Mouse (Mus musculus) retina, embryonic 14.5 days (tissue): ENCODE measurements around the gene Dpy19l3.

ENCODE experiments used
- DNase-seq: peaks from one replicate; pipeline ENCODE4 v3.0.0-alpha.2; 2015; ENCODE audit warnings: low spot score

The Dpy19l3 gene

GRCm38 (mm10) chr7:35750873-35751272, 3.4 kb downstream of the Dpy19l3 start:
- no peak for DNase-seq

GRCm38 (mm10) chr7:35747397-35747964, 6.8 kb downstream of the Dpy19l3 start:
- DNase-seq = no peak

DNA sequence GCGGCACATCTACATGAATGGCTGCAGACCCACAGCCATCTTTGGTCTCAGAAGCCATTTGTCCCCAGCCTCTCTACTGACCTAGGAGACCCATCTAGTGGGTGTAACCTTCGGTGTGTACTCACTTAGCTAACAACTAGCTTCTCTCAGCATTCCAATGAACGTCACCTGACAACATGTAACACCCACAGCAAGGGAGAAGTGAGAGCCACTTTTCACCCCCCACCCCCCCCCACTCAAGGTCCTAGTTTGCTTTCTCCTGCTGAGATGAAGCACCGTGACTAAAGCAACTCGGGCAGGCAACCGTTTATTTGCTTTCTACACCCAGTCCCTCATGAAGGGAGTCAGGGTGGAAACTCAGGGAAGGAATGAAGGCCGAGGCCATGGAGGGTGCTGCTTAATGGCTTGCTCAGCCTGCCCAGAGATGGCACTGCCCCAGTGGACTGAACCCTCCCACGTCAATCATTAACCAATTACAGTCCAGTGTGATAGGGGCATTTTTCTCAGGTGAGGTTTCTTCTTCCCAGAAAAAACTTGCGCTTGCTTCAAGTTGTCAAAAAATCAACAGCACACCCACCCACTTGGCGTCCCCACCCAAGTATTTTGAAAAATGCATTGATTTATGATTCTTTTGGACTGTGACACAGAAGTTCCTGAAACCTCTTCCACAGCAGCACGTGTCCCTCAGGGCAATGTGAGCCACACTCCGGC, 7.4 kb downstream of the Dpy19l3 start:
- DNase-seq = no peak

GRCm38 (mm10) chr7:35745281-35745702, 9.0 kb downstream of the Dpy19l3 start:
- no peak for DNase-seq

- no peak for DNase-seq
Observed at GRCm38 (mm10) chr7:35744771-35745170, 9.5 kb downstream of the Dpy19l3 start.

- DNase-seq = no peak
Observed at GRCm38 (mm10) chr7:35742310-35742709, 11.9 kb downstream of the Dpy19l3 start.

GRCm38 (mm10) chr7:35741858-35742257, 12.4 kb downstream of the Dpy19l3 start:
- DNase-seq = no peak

DNA sequence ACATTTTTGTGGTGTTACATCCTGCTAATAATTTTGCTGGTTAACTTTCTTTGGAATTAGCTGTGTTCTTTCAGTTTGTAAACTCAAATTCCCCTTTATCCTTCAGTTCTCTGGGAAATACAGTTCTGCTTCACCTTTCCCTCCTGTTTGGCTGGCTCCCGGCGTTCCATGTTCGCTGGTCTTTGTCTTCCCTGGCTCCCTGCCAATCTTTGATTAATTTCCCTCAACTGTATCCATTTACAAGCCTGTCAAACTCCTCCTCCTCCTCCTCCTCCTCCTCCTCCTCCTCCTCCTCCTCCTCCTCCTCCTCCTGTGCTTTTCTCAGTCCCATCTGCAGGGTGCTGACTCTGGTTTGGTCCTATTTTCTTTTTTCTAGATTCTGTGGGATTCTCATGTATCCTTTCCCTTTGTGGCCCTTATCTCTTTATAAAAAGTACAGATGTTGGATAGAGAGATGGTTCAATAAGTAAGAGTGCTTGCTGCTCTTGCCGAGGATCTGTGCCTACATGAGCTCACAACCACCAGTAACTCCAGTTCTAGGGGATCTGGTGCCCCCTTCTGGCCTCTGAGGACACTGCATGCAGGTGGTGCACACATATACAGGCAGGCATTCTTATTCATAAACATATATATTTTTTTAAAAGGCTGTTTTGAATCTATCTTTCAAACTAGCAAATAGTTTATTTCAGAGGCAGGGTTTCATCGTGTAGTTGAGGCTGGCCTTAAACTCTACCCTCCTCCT, 13.6 kb downstream of the Dpy19l3 start:
- peak; percentile 63 for DNase-seq

DNA sequence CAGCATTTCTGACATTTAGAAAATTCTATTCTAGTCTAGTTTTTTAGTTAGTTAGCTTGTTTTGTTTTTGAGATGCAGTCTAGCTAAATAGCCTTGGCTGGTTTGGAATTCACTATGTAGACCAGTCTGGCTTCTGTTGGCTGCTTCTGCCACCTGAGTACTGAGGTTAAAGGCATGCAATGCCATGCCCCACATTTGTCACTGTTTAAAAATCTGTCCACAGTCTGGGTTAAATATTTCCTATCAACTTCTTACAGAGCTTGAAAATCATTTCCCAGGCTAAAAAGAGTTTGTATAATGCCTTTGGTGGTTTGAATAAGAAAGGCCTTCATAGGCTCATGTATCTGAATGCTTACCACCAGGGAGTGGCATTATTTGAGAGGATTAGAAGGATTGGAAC, 15.4 kb downstream of the Dpy19l3 start:
- DNase-seq = no peak

GRCm38 (mm10) chr7:35733313-35734050, 20.8 kb downstream of the Dpy19l3 start:
- DNase-seq = no peak

GRCm38 (mm10) chr7:35732585-35733059, 21.6 kb downstream of the Dpy19l3 start:
- DNase-seq = peak; percentile 9

DNA sequence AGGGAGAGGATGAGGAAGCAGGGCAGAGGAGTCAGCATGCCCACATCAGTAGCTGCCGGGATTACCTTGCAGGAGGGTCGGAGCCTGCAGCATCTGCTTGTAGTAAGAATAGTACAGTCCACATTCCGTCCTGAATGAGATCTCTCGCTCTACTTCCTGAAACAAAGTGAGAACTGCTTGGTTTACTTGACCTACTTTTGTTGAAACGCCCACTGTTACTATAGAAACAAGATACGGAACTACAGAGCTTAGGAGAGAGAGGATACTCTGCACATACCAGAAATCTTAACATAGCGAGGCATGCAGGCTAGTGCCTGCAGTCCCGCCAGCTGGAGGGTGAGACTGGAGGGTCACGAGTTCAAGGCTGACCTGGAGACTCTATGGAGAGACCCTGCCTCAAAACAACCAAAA, 24.6 kb downstream of the Dpy19l3 start:
- DNase-seq = peak; percentile 17

GRCm38 (mm10) chr7:35728376-35728775, 25.9 kb downstream of the Dpy19l3 start:
- DNase-seq = no peak

GRCm38 (mm10) chr7:35723035-35723434, 31.2 kb downstream of the Dpy19l3 start:
- no peak for DNase-seq

DNA sequence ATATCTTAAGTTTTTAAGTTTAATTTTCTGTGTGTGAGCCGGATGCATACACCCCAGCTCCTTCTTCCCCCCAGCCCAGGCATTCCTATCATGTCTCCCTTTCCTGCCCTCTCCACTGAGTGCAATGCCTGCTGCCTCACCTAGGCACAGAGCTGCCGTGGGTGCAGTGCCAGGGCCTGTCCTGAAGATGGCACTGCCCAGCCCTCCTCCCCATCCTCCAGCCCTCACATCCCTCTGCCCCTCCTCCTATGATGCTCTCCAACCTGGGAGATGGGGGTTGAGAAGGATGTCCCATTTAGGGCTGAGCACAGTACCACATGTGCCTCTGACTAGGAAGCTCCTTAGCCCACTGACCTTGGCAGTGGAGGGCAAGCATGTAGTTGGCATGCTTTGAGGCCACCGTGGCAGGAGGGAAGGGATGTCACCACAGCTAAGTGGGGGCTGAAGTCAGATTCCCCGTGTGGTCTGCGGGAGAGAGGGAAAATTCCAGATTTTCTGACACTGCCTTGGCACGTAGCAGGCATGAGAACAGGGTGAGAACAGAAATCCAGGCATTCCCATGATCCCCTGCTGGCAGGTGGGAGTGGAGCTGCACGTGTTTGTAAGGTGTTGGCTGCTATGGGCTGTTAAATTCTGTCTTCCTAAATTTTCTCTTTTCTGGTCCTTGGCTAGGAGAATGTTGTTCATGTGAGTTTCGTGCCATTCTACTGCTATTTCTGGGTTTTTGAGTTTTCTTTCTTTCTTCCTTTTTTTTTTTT, 35.7 kb downstream of the Dpy19l3 start:
- no peak for DNase-seq

DNA sequence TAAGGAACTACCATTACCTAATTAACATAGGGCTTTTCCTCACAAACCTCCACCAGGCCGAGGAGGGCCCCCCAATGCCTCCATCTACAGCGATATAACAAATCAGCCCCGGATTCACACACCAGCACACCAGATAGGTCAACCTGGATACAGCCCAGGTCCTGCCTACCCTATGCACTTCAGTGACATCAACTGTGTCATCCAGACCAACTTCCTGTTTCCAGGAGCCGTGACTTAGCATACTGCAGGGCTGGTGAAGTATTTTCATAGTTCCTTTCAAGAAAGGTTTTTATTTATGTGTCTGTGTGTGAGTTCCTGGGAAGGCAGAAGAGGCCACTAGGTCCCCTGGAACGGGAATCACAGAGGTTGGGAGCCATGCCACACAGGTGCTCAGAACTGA, 43.9 kb downstream of the Dpy19l3 start:
- no peak for DNase-seq

GRCm38 (mm10) chr7:35708101-35708500, 46.2 kb downstream of the Dpy19l3 start:
- DNase-seq = no peak

DNA sequence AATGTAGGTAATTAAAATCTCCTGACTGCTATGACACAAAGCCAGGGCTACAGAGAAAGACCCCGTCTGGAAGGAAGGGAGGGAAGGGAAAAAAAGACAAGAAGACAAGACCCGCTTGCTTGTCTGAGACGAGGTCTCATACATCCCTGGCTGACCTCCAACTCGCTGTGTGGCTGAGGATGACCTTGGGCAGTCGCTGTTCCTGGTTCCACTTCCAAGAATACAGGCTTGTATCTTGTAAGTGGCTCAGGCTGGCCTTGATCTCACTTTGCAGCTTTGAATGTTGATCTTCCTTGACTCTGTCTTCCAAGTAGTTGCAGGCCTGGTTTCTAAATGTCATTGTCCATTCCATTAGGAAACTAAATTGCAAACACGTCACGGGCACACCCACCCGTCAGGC, 55.2 kb downstream of the Dpy19l3 start:
- no peak for DNase-seq

GRCm38 (mm10) chr7:35698073-35698472, 56.2 kb downstream of the Dpy19l3 start:
- DNase-seq = no peak

DNA sequence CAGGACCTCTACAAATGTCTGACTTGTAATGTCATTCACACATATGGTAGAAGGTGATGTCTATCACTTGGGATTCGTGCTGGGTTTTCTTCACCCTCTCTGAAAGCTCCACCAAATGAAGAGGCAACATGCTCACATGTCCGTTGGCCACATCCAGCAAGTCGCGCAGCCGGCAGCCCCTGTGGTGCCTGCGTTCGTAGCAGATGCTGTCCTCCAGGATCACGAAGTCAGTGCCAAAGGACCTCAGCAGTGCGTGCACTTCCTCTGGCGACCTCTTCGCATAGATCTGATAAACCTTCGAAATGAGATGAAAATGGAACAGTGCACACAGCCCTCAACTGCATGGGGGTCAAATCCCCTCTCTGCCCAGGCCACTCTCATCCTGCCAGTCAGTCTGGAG, 61.6 kb downstream of the Dpy19l3 start:
- no peak for DNase-seq

DNA sequence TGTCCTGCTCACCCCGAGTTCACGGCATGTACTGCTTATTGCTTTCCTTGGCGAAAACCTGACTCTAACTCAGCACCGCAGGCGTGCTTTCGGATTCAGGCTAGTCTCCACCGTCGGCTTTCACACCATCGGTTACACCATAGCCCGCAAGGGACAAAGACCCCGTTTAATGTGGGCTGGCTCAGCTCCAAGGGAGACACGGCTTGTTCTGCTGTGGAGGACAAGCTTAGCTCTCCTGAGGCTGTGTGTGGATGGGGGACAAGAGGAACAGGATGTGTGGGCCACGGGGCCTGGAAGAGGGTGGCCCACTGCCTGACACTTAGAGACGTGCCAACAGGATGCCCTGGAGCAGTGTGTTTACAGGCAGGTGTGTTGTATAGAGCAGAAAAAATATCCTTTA, 62.1 kb downstream of the Dpy19l3 start:
- no peak for DNase-seq
